Mouse (Mus musculus): Measurements from ENCODE around the gene Hsd17b3. TPM values are rescaled to one million over a fixed set of nuclear protein-coding genes. Genes with fewer than 3 reads are reported as not detected.
"Not testable (repeated sequence)": the region's sequence is repeated elsewhere in the genome, so short reads cannot be mapped to it uniquely, and the experiment has no call there.

Hsd17b3 gene
- polyA plus RNA-seq, 1 experiment from 2014 or later: not detected

GRCm38 (mm10) chr13:64066653-64067052 lies 22.4 kb downstream of the Hsd17b3 start:
- Histone ChIP-seq H3K9me3 (ENCODE audit: control insufficient read depth, low read length) (no peaks in the 10 kb centered on the region), H3K9ac (ENCODE audit: low read depth, low read length) (no peak overlapping the region), H3K36me3 (ENCODE audit: control insufficient read depth, insufficient read depth, low read length) (no peaks in the 10 kb centered on the region), H3K4me1 (replicated peaks; ENCODE audit: control insufficient read depth, insufficient read depth, low read length) (no peaks in the 10 kb centered on the region), H3K27me3 (ENCODE audit: control insufficient read depth, insufficient read depth, low read length) (no peaks in the 10 kb centered on the region), H3K4me3 (ENCODE audit: low read depth, low read length) (no peak overlapping the region), H3K4me2 (replicated peaks; ENCODE audit: low read depth, low read length) (no peak overlapping the region), H3K27ac (ENCODE audit: low read depth, low read length) (no peak overlapping the region)
- no peak for ATAC-seq (ENCODE audit: low FRiP score)
- 68% methylated on average over 3 of the region's 3 CpGs for WGBS
- no peak for DNase-seq (ENCODE audit: low spot score)

- Histone ChIP-seq H3K4me2 (replicated peaks; ENCODE audit: low read depth, low read length) (no peak overlapping the region), H3K9me3 (ENCODE audit: control insufficient read depth, low read length) (no peaks in the 10 kb centered on the region), H3K27me3 (ENCODE audit: control insufficient read depth, insufficient read depth, low read length) (no peaks in the 10 kb centered on the region), H3K4me3 (ENCODE audit: low read depth, low read length) (no peak overlapping the region), H3K9ac (ENCODE audit: low read depth, low read length) (no peak overlapping the region), H3K4me1 (replicated peaks; ENCODE audit: control insufficient read depth, insufficient read depth, low read length) (no peaks in the 10 kb centered on the region), H3K27ac (ENCODE audit: low read depth, low read length) (no peak overlapping the region), H3K36me3 (ENCODE audit: control insufficient read depth, insufficient read depth, low read length) (no peaks in the 10 kb centered on the region)
- no peak for DNase-seq (ENCODE audit: low spot score)
- no peak for ATAC-seq (ENCODE audit: low FRiP score)
These were observed 24.8 kb downstream of the Hsd17b3 start for GRCm38 (mm10) chr13:64064276-64064675.

GRCm38 (mm10) chr13:64060935-64061506 lies 28.0 kb downstream of the Hsd17b3 start:
- WGBS: 93% methylated on average over 5 of the region's 5 CpGs
- Histone ChIP-seq H3K27me3 (ENCODE audit: control insufficient read depth, insufficient read depth, low read length) (no peaks in the 10 kb centered on the region), H3K4me3 (ENCODE audit: low read depth, low read length) (no peak overlapping the region), H3K4me1 (replicated peaks; ENCODE audit: control insufficient read depth, insufficient read depth, low read length) (no peaks in the 10 kb centered on the region), H3K36me3 (ENCODE audit: control insufficient read depth, insufficient read depth, low read length) (no peaks in the 10 kb centered on the region), H3K9ac (ENCODE audit: low read depth, low read length) (no peak overlapping the region), H3K4me2 (replicated peaks; ENCODE audit: low read depth, low read length) (no peak overlapping the region), H3K9me3 (ENCODE audit: control insufficient read depth, low read length) (no peaks in the 10 kb centered on the region), H3K27ac (ENCODE audit: low read depth, low read length) (no peak overlapping the region)
- ATAC-seq (ENCODE audit: low FRiP score) (no peak), DNase-seq (ENCODE audit: low spot score) (no peak)

DNA sequence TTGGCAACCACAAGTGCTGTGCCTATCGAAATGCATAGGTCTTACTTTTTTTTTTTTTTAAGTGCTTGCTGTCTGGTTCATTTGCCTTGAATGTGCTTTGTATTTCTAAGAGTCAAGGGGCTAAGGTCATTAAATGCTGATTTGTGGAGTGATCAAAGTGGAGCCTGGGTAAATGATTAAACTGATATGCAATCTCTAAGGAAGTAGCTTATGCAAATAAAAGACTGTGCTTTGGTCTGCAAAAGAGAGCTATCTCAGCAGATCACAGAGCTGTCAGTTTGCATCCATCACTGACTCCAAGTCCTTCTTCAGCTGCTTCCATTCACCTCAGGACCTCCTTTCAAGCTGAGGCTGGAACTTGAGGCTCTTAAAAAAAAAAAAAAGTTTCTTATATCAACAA lies 35.1 kb downstream of the Hsd17b3 start:
- DNase-seq (ENCODE audit: low spot score) (no peak), ATAC-seq (ENCODE audit: low FRiP score) (no peak)
- no peaks in the 10 kb centered on the region for H3K27me3 ChIP-seq (ENCODE audit: control insufficient read depth, insufficient read depth, low read length)
- H3K9ac ChIP-seq (ENCODE audit: low read depth, low read length): no peak overlapping the region
- WGBS: 56% methylated on average over 1 of the region's 1 CpGs
- H3K36me3 ChIP-seq (ENCODE audit: control insufficient read depth, insufficient read depth, low read length): no peaks in the 10 kb centered on the region
- no peak overlapping the region for H3K4me2 ChIP-seq (replicated peaks; ENCODE audit: low read depth, low read length)
- H3K4me3 ChIP-seq (ENCODE audit: low read depth, low read length): no peak overlapping the region
- H3K4me1 ChIP-seq (replicated peaks; ENCODE audit: control insufficient read depth, insufficient read depth, low read length): no peaks in the 10 kb centered on the region
- H3K9me3 ChIP-seq (ENCODE audit: control insufficient read depth, low read length): no peaks in the 10 kb centered on the region; the same call in 1 of the 2 replicates
- no peak overlapping the region for H3K27ac ChIP-seq (ENCODE audit: low read depth, low read length)

GRCm38 (mm10) chr13:64052281-64052680 lies 36.7 kb downstream of the Hsd17b3 start:
- not testable (repeated sequence) for H3K4me1 ChIP-seq (replicated peaks; ENCODE audit: control insufficient read depth, insufficient read depth, low read length); DNase-seq (ENCODE audit: low spot score); H3K36me3 ChIP-seq (ENCODE audit: control insufficient read depth, insufficient read depth, low read length); ATAC-seq (ENCODE audit: low FRiP score); H3K9me3 ChIP-seq (ENCODE audit: control insufficient read depth, low read length); H3K9ac ChIP-seq (ENCODE audit: low read depth, low read length); H3K27me3 ChIP-seq (ENCODE audit: control insufficient read depth, insufficient read depth, low read length); H3K4me2 ChIP-seq (replicated peaks; ENCODE audit: low read depth, low read length); H3K27ac ChIP-seq (ENCODE audit: low read depth, low read length); H3K4me3 ChIP-seq (ENCODE audit: low read depth, low read length)
- 84% methylated on average over 2 of the region's 2 CpGs for WGBS

- WGBS: 66% methylated on average over 4 of the region's 4 CpGs
- H3K4me1 ChIP-seq (replicated peaks; ENCODE audit: control insufficient read depth, insufficient read depth, low read length): no peaks in the 10 kb centered on the region
- ATAC-seq (ENCODE audit: low FRiP score) (no peak), DNase-seq (ENCODE audit: low spot score) (no peak)
- no peaks in the 10 kb centered on the region for H3K36me3 ChIP-seq (ENCODE audit: control insufficient read depth, insufficient read depth, low read length)
- no peaks in the 10 kb centered on the region for H3K27me3 ChIP-seq (ENCODE audit: control insufficient read depth, insufficient read depth, low read length)
- H3K9me3 ChIP-seq (ENCODE audit: control insufficient read depth, low read length): no peaks in the 10 kb centered on the region; the same call in 1 of the 2 replicates
- H3K27ac ChIP-seq (ENCODE audit: low read depth, low read length): no peak overlapping the region
- H3K4me2 ChIP-seq (replicated peaks; ENCODE audit: low read depth, low read length): no peak overlapping the region
- no peak overlapping the region for H3K4me3 ChIP-seq (ENCODE audit: low read depth, low read length)
- H3K9ac ChIP-seq (ENCODE audit: low read depth, low read length): no peak overlapping the region
These were observed 38.1 kb downstream of the Hsd17b3 start for GRCm38 (mm10) chr13:64050895-64051294.

GRCm38 (mm10) chr13:64049535-64049934 lies 39.5 kb downstream of the Hsd17b3 start:
- Histone ChIP-seq H3K9ac (ENCODE audit: low read depth, low read length) (no peak overlapping the region), H3K4me3 (ENCODE audit: low read depth, low read length) (no peak overlapping the region), H3K27me3 (ENCODE audit: control insufficient read depth, insufficient read depth, low read length) (no peaks in the 10 kb centered on the region), H3K4me1 (replicated peaks; ENCODE audit: control insufficient read depth, insufficient read depth, low read length) (no peaks in the 10 kb centered on the region), H3K9me3 (ENCODE audit: control insufficient read depth, low read length) (no peaks in the 10 kb centered on the region; the same call in 1 of the 2 replicates), H3K27ac (ENCODE audit: low read depth, low read length) (no peak overlapping the region), H3K4me2 (replicated peaks; ENCODE audit: low read depth, low read length) (no peak overlapping the region), H3K36me3 (ENCODE audit: control insufficient read depth, insufficient read depth, low read length) (no peaks in the 10 kb centered on the region)
- ATAC-seq (ENCODE audit: low FRiP score): no peak
- DNase-seq (ENCODE audit: low spot score): no peak

DNA sequence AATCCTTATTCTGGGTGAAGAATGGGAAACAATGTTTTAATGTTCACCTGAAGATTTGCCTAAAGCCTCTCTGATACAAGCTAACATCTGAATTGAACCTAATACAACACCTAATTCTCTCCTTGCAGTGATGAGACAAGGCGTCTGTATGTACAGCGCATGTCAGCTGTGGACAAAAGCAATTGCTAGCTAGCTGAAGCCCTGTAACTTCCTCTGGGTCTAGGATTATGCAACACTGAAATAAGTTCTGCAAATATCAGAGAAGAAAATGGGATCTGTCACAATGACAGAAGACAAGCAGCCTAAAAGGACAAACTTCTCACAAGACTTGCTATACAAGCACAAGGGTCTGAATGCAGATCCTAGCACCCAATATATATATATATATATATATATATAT lies 40.6 kb downstream of the Hsd17b3 start:
- 95% methylated on average over 2 of the region's 2 CpGs for WGBS
- Histone ChIP-seq H3K4me2 (replicated peaks; ENCODE audit: low read depth, low read length) (no peak overlapping the region), H3K4me3 (ENCODE audit: low read depth, low read length) (no peak overlapping the region), H3K27me3 (ENCODE audit: control insufficient read depth, insufficient read depth, low read length) (no peaks in the 10 kb centered on the region), H3K4me1 (replicated peaks; ENCODE audit: control insufficient read depth, insufficient read depth, low read length) (no peaks in the 10 kb centered on the region), H3K27ac (ENCODE audit: low read depth, low read length) (no peak overlapping the region), H3K9me3 (ENCODE audit: control insufficient read depth, low read length) (no peaks in the 10 kb centered on the region; the same call in 1 of the 2 replicates), H3K36me3 (ENCODE audit: control insufficient read depth, insufficient read depth, low read length) (no peaks in the 10 kb centered on the region), H3K9ac (ENCODE audit: low read depth, low read length) (no peak overlapping the region)
- no peak for ATAC-seq (ENCODE audit: low FRiP score)
- no peak for DNase-seq (ENCODE audit: low spot score)

DNA sequence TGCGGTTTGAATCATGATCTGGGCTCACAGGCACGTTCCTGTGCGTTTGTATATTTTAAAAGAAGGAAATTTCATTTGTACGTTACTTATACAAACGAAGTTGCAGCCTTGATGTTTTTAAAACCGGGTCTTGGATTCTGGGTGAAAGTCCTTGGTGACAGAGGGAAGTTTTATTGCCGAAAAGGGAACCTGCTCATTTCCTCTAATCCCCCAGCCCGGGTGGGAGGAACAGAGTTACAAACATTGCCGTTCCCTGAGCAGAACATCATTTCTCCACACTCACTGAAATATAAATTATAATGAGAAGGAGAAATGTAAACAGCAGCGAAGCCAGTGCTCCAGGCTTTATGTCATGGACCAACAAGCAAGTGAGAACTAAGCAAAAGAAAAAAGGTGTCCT lies 49.1 kb downstream of the Hsd17b3 start:
- ATAC-seq (ENCODE audit: low FRiP score) (no peak), DNase-seq (ENCODE audit: low spot score) (no peak)
- no peaks in the 10 kb centered on the region for H3K9me3 ChIP-seq (ENCODE audit: control insufficient read depth, low read length)
- WGBS: 72% methylated on average over 10 of the region's 10 CpGs
- H3K4me2 ChIP-seq (replicated peaks; ENCODE audit: low read depth, low read length): no peak overlapping the region
- H3K4me1 ChIP-seq (replicated peaks; ENCODE audit: control insufficient read depth, insufficient read depth, low read length): no peaks in the 10 kb centered on the region
- no peak overlapping the region for H3K27ac ChIP-seq (ENCODE audit: low read depth, low read length)
- no peak overlapping the region for H3K9ac ChIP-seq (ENCODE audit: low read depth, low read length)
- no peaks in the 10 kb centered on the region for H3K36me3 ChIP-seq (ENCODE audit: control insufficient read depth, insufficient read depth, low read length)
- H3K4me3 ChIP-seq (ENCODE audit: low read depth, low read length): no peak overlapping the region
- no peaks in the 10 kb centered on the region; the same call in 1 of the 2 replicates for H3K27me3 ChIP-seq (ENCODE audit: control insufficient read depth, insufficient read depth, low read length)
